Mouse (Mus musculus) heart, adult 8-10 months (tissue): ENCODE data around the gene Cygb. TPM values are rescaled to one million over a fixed set of nuclear protein-coding genes. Genes with fewer than 3 reads are reported as not detected.
"Not testable (repeated sequence)": the region's sequence is repeated elsewhere in the genome, so short reads cannot be mapped to it uniquely, and the experiment has no call there.

Experiments
- DNase-seq: peaks from one replicate; pipeline ENCODE4 v3.0.0; 2022; ENCODE audit warnings: low spot score
- total RNA-seq, 4 experiments: library from RNA; stranded (reverse); gene quantifications; 2 replicates each; pipeline ENCODE4 v1.2.4; 2022

Cygb gene
- 10 to 100 TPM; 40.6 to 64.1 (median 43.0) TPM for total RNA-seq

DNA sequence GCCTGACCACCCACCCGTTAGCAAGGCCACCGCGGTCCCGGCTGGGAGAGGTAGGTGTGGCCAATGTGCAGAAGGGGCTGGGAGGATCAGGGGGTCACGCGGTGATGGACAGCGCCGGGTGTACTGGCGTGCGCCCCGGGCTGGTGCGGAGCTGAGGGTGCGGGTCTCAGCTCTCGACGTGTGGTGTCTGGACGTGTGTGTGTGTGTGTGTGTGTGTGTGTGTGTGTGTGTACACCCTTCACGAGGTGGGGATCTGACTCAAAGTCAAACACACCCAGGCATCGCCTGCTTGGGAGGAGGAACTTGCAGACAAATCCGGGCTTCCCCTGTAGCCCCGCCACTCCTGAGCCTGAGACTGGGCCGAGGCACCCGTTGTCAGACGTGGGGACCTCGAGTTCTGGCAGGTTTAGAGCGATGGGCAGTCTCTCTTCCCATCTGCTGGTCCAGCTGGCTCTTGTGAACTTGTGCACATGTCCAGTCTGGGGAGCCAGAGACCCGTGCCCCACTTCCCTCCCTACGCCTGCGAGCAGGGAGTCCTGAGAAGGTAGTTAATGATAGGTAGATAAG is at the start of gene Cygb:
TSS of gene Cygb (minus strand) at position 59 of the 567 bp plus-strand sequence.
- no peak for DNase-seq

DNA sequence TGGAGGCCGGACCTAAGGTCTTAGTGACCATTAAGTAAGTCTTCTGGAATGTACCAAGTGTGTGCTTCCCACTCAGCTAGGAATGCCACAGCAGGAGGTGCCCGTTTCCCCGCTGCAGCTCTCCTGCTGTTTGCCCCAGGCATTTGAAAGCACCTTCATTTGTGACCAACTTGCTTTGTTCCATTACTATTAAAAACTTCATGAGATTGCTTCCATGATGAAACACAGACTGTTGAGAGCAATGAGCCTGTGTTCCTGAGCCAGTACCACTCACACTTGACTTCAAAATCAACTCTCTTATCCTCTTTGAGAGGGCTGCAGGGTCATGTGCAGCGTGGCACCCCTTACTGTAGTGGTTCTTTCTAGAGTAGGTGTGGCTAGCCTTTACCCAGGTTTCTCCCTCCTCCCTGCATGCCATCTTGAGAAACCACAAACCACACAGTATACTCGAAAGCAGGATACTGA is 47.3 kb upstream of the Cygb start:
- no peak for DNase-seq

DNA sequence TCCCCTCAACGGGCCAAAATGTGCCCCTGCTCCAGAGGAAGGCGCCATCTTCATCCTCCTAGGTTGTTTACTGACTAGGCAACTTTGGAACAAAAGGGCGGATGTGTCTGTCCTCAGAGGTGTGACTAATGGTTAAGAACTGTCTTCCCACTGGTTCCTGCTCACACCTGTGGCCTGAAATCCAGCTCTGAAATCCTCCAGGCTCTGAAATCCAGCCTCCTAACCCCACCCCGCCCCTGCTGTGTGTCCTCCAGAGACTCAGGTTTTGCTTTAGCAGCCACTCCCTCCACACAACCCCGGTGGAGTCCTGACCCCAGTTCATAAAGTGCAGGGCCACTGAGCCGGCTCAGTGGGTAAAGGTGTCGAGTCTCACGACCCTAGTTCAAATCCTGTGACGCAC is 43.4 kb upstream of the Cygb start:
- no peak for DNase-seq

DNA sequence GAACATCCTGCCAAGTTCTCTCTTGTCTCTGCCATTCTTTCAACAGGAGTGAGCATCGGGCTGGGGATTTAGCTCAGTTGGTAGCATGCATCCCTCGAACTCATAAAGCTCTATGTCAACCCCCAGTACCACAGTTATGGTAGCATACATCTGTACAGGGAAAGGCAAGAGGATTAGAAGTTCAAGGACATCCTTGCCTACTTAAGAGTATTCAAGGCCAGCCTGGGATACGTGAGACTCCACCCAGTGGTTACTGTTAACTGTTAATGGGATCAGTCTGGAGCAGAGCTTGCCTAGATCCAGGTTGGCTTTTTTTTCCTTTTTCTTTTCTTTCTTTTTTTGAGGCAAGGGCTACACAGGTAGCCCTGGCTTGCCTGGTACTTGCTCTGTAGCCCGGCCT is 42.3 kb upstream of the Cygb start:
- no peak for DNase-seq

DNA sequence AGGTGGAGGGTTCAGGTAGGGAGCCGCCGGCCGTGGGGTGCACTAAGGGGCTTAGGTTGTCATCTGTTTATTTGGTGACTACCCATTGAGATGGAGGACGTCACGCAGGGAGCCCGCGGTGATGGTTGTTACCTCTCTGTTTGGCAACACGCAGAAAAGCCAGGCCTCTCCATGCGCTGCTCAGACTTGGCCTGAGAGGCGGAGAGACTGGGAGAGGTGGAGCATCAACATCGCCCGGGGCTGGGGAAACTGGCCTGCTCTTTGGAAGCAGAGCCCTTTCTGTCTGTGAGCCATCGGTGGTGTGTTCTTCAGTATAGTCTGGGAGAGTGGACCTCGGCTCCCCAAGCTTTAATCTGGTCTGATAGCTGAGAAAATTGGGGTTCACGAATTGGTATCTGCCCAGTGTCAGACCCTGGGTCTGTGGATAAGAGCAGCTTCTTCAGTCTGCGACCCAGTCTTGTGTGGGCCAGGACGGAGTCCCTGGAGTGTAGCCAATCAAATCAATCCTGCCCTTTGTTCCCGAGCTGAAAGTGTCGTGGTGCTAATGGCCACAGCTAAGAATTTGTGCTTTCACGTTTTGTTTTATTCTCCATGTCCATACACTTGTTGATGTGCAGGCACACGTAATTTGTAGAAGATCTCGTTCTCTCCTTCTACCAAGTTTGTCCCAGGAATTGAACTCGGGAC is 41.2 kb upstream of the Cygb start:
- no peak for DNase-seq

DNA sequence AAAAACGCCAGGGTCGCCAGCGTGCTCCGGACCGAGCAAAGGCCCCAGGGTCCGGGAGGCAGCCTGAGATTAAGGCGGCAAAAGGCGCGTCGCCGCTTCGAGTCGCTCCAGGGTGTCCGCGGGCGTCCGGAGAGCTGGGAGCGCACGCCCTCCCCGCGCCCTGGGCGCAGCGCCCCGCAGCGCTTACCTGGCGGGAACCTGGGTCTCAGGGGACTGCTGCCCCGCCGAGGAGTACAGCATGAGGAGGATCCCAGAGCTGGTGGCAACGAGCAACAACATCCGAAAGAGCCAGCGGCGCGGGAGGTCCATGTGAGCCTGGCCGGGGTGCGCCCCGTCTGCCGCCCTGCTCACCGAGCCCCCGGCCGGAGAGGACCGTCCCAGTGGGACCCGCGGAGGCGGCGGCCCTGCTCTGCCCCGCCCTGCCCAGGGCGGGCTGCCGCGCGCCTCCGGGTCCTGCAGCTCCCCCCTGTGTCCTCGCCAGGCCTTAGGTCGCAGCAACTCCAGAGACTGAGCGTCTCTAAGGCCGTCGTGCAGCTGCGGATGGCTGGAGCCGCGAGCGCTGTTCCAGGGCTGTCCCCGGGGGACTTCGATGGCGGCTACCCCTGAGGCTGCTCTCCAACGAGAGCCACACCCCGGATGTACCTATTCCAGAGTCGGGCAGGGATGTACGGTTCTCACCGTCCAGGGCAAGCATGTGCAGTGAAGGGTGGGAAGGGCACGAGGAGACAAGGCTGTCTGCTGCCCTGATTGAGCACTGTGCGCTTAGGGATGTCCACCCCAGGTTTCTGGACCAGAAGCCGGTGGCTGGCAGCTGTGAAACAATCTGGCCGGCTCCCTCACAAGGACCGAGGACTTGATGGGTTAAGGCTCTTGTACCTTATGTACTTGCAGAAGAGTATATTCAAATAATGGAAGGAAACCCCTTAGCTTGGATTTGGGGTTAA is 40.4 kb upstream of the Cygb start:
- peak; percentile 46 for DNase-seq

DNA sequence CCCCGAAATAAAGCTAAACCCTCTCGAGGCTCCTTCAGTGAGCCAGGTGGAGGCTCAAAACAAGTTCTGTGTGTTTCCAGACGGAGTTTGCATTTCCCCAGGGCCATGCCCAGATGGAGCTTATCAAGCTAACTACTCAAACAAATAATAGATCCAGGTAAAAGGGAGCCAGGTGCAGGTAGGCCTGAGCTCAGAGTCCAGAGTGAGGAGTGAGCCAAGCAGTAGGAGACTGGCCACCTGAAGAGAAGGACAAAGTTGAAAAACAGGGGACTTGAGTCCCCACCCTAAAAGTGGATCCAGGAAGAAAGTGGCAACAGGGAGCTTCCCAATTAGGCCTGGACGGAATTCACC is 39.8 kb upstream of the Cygb start:
- no peak for DNase-seq

DNA sequence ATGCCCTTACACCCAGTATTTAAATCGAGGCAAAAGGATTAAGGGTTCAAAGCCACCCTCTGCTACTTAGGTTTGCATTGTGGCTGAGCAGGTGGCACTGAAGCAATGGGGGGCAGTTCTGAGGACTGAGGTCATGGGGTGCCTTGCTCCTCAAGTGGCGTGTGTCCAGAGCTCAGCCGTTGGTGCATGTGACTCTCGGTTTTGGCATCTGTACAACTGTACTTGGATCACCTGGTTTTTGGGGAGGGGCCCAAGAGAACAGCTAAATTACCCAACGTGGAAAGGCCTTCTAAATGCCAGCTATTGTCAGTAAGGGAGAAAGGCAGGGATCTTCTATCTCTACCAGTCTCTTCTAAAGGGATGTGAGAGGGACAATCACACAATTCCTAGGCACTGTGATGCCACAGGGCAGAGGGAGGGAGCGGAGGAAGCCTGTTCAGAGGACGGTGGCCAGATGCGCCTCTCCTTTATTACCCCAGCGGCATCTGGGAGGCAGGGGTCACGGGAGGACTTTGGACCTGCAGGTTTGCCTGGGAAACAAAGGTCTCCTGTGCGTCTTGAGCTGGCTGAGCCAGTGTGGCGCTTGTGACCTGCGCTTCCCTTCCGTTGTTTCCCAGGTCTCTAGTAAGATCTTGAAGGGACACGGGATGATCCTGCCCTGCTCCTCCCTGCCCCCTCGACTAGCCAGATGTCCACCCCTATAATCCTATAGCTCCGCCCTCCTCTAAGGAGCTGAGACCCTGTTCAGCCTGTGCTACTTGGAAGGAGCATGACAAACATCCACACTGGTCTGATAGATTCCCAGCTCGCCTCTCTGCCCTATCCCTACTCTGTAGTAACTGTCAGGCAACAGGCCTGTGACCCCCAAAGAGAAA is 36.8 kb upstream of the Cygb start:
- no peak for DNase-seq

DNA sequence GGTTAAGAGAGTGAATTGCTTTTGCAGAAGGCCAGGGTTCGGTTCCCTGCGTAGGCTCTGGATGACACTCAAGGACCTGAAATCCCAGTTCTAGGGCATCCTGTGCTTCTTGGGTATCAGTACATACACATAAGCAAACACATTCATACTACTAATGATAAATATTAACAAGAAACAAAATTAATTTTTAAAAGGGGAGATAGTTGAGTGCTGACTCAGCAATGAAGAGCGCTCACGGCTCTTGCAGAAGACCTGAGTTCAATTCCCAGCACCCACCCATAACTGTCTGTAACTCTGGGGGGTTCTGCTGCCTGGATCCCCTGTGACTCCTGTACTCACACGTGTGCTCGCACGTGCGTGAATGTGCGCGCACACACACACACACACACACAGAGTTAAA is 35.5 kb upstream of the Cygb start:
- no peak for DNase-seq

DNA sequence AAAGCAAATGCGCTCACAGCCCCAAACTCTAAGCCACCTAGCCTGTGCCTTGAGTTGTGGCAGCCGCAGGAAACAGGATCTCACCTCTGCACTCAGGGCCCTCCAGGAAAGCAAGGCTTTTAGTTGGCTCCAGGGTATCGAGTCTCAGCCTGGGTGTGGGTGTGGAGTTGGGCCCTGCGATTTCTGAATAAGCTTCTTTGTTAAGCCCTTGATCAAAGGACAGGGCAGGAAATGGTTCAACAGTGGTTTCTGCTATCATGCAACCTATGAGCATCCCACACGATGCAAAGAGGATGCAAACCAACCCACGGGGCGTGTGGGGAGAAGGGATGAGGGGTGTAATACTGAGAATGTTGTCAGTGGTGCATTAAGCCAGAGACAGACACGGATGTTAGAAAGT is 33.8 kb upstream of the Cygb start:
- DNase-seq, result no peak

DNA sequence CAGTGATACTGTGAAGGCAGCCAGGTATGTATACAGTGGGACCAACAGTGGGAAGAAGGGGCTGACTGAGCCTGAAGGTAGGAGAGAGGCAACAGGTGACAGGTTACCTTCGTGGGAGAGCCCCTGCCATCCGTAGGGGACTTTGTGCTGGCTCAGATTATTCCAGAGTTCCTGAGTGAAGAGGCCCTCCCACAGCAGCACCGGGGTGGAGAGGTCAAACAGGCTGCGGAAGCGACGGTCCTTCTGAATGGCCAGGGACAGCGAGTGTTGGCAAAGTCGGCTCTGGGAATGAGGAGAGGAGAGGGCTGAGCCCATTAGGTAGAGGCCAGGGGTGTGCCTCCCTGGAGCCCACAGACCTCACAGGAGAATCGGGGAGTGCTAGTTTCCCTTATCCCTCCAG is 31.6 kb upstream of the Cygb start:
- no peak for DNase-seq

DNA sequence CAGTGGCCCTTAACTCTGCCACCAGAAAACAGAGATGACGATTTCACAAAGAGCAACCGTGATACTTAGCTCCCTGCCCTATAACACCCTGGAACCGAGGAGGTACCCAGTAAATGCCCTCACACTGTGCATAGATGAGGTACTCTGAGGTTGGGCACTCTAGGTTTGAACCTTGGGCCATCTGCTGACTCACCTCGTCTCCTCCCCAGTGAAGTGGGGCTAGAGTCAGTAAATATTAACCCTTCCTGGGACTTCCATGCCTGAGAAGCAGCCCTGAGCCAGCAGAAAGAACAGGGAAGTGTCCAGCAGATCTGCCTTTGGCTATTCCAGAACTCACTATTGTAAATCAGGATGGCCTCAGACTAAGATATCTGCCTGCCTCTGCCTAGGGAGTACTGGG is 29.7 kb upstream of the Cygb start:
- DNase-seq, result no peak

DNA sequence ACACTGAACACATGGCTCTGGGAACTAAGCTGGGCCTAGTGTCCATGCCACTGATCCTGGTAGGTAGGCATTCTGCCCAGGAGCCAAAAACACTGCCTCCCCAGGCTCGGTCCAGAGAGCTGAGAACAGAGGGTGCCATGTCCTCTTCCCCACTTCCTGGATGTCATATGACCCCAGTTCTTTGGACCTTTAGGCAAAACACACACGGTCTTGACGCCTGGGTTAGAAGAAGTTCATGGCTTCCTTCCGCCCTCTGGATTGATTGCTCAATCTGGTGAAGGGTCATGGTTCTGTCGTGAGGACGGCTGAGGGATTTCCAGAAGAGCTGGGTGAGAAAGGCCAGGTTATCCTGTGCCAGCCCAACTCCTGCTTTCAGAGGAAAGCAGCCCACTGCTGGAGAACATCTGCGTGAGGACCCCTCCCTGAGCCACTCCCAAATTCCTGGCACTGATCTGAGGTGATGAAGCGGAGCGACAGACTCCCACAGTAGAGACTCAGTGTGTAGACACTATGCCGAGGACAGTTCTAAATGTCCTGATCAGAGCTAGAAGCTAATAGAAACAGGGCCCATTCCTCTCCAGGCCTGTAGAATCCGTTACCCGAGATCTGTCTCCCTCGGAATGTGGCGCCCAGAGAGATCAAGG is 28.5 kb upstream of the Cygb start:
- no peak for DNase-seq

DNA sequence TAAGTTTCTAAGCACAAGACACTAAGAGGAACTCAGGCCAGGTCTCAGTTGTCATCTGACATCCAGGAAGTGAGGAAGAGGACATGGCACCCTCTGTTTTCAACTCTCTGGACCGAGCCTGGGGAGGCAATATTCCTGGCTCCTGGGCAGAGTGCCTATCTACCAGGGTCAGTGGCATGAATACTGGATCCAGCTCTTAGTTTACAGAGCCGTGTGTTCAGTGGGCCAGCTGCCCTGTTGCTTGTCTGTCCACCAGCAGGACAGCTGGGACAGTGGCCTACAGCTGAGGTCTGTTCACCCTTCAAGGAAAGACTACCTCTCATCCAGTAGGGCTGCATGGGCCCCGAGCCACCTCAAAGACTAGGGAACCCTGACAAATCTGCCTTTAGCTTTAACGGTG is 27.0 kb upstream of the Cygb start:
- DNase-seq, result no peak

DNA sequence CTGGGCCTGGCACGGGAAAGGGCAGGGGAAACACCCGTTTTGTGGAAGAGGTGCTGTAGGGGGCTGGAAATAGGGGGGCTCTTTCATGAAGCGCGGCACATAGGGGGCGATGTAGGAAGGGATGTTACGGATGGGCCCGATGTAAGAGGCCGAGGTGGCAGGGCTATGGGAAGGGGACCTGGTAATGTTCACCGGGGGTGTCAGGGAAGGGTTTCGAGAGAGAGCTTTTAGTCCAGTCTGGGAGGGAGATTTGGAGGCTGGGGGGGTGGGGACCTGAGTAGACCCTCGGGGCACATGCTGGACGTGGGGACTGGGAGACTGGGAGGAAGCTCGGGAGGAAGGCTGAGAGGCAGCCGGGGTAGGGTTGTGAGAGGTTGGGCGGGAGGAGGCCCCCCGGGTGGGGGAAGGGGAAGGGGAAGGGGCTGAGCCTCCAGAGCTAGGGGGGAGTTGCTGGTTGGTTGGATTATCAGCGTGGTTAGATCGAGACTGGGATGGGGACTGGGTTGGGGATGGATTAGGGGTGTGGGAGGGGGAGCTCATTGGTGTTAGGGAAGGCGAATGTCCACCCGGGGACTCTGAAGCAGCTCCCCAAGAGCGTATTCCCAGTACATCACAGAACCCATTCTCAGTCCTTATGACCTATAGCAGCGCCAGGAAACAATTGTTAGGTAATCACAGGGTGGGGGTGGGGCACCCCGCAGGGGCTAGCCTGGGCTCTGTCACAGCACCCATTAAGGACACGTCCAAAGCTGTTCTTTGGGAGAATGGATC is 26.4 kb upstream of the Cygb start:
- no peak for DNase-seq

DNA sequence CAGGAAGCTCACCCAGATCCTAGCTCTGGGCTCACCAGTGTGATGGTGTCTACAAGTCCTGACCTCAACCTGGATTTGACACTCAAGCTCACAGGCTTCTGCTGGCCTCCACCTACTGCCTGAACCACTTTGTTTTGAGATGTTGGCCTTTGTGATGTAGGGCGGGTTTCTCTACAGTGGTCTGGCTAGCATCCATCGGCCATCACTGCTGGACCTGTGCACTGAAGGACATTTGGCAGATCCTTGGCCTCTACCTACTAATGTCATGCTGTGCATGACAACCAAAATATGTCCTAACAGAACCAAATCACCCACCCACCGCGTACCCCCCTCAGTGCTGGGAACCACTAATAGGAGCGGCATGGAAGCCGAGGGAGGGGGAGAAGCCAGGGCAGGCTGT is 25.0 kb upstream of the Cygb start:
- DNase-seq, result no peak

DNA sequence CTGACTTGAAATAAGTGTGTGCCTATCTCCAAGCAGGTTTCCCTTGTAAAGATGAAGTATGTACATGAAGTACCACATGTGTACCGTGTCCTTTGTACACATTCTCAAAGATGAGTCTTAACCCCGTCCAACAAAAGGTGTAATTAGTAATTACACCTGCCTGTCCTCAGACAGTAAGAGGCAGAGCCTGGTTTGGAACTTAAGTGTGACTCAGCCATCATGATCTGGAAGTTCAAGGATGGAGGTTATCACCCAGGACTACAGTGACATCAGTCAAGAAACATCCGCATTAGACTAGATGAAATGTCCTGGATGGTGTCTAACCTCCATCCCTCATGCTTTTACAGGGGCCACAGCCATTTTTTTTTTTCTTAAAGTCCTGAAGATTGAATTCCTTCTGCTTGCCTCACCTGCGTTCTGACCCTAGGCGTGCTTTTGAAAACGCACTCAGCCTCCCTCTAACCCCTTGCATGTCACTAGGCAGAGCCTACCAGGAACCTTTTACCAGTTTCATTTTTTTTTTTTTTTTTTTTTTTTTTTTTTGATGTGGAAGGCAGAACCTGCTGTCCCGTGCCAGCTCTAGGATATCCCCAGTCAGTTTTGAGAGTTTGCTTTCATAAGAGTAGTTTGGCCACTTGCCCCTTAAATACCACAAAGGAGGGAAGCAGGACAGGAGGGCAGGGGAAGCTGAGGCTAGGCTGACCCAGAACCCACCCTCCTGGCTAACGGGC is 23.8 kb upstream of the Cygb start:
- no peak for DNase-seq

DNA sequence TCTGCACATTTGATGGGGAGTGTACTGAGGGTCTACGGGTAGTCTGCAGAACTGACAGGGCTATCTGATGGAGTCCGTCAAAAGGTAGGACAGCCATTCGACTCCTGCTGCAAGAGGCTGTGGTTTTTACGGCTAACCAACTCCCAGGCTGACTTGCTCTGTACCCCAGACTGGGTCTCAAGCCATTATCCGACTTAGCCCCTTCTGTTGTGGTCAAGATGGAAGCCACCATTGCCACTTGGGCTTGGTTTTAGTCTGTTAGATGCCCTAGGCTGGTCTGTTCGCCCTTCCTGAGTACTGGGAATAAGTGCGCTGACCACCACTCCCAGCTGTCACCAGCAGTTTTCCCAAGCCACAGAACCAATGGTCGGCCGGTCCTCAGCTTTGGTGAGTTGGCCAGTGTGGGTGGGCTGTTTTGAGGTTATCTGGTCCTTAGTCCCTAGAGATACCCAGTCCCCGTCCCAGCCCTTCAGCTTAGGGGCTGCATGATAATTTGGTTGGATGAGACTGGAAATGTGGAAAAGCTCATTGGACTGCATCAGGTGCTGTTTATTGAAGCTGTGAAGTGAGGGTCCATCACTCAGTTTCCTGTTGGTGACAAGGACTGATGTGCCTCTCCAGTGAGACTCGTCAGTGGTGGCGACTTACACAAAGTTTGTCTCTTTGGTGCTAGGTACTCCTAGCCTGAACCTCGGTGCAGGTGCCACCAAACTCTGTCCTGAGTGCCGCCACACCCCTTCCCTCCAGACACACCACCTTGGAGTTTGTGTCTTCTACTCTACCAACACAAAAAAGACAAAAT is 22.3 kb upstream of the Cygb start:
- DNase-seq, result no peak

DNA sequence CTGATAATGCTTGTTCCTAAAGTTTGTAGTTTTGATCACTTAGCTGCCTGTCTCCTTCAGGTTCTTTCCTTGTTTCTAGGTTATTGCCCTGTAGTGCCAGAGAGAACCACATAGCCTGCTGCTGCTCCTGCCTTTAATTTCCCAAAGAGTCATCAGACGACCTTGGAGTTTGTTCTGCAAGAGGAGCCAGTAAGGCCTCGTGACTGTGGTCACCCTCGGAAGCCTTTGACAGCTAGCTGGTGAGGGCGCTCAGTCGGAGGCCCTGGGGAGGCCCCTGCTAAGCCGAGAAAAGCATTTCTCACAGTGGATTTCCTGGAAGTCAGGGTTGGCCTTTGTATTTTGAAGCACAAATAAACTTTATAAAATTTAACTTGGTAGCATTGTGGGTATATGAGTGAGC is 21.3 kb upstream of the Cygb start:
- DNase-seq, result not testable (repeated sequence)
